Mouse (Mus musculus): ENCODE data around the gene Map3k3. TPM values are rescaled to one million over a fixed set of nuclear protein-coding genes. Genes with fewer than 3 reads are reported as not detected.

Map3k3 gene
- polyA plus RNA-seq, 1 experiment from 2014 or later = 22.3 TPM

- ATAC-seq (replicated peaks; ENCODE audit: low FRiP score, low TSS enrichment, low read depth) (no peak), DNase-seq (ENCODE audit: low spot score) (no peak)
- WGBS = 52% methylated on average over 8 of the region's 8 CpGs
- H3K4me3 ChIP-seq (ENCODE audit: low read depth, low read length) = no peak overlapping the region
- 0 out of 2 replicates have a peak overlapping the region, but pooled peaks have one; percentile 29 for H3K27ac ChIP-seq (ENCODE audit: low read depth)
- H3K36me3 ChIP-seq (ENCODE audit: control insufficient read depth, insufficient read depth, low read length) = peaks cover 31% of the 10 kb centered on the region
- H3K4me2 ChIP-seq (ENCODE audit: low read length) = peak overlapping the region; percentile 14; the same call in 1 of the 2 replicates
- no peaks in the 10 kb centered on the region for H3K27me3 ChIP-seq (replicated peaks; ENCODE audit: control insufficient read depth, insufficient read depth, low read length)
- no peaks in the 10 kb centered on the region for H3K4me1 ChIP-seq (replicated peaks; ENCODE audit: control insufficient read depth, insufficient read depth, low read length)
- H3K9ac ChIP-seq (ENCODE audit: low read length) = no peak overlapping the region
- H3K9me3 ChIP-seq (ENCODE audit: control insufficient read depth, low read length) = no peaks in the 10 kb centered on the region
Measured at GRCm38 (mm10) chr11:106134580-106135528, 50.4 kb downstream of the Map3k3 start.

GRCm38 (mm10) chr11:106151219-106151618, 66.8 kb downstream of the Map3k3 start:
- H3K4me3 ChIP-seq (ENCODE audit: low read depth, low read length) = no peak overlapping the region
- no peak overlapping the region for H3K4me2 ChIP-seq (ENCODE audit: low read length)
- H3K27ac ChIP-seq (ENCODE audit: low read depth) = no peak overlapping the region
- ATAC-seq (replicated peaks; ENCODE audit: low FRiP score, low TSS enrichment, low read depth) (no peak), DNase-seq (ENCODE audit: low spot score) (no peak)
- H3K9ac ChIP-seq (ENCODE audit: low read length) = no peak overlapping the region
- no peaks in the 10 kb centered on the region for H3K27me3 ChIP-seq (replicated peaks; ENCODE audit: control insufficient read depth, insufficient read depth, low read length)
- no peaks in the 10 kb centered on the region for H3K9me3 ChIP-seq (ENCODE audit: control insufficient read depth, low read length)
- peaks cover 91% of the 10 kb centered on the region for H3K36me3 ChIP-seq (ENCODE audit: control insufficient read depth, insufficient read depth, low read length)
- WGBS = 82% methylated on average over 3 of the region's 3 CpGs
- no peaks in the 10 kb centered on the region for H3K4me1 ChIP-seq (replicated peaks; ENCODE audit: control insufficient read depth, insufficient read depth, low read length)

GRCm38 (mm10) chr11:106152132-106152531, 67.7 kb downstream of the Map3k3 start:
- Histone ChIP-seq H3K4me2 (ENCODE audit: low read length) (no peak overlapping the region), H3K27ac (ENCODE audit: low read depth) (no peak overlapping the region), H3K36me3 (ENCODE audit: control insufficient read depth, insufficient read depth, low read length) (peaks cover 94% of the 10 kb centered on the region), H3K4me1 (replicated peaks; ENCODE audit: control insufficient read depth, insufficient read depth, low read length) (no peaks in the 10 kb centered on the region), H3K27me3 (replicated peaks; ENCODE audit: control insufficient read depth, insufficient read depth, low read length) (no peaks in the 10 kb centered on the region), H3K9me3 (ENCODE audit: control insufficient read depth, low read length) (no peaks in the 10 kb centered on the region), H3K9ac (ENCODE audit: low read length) (no peak overlapping the region), H3K4me3 (ENCODE audit: low read depth, low read length) (no peak overlapping the region)
- DNase-seq (ENCODE audit: low spot score) (no peak), ATAC-seq (replicated peaks; ENCODE audit: low FRiP score, low TSS enrichment, low read depth) (no peak)
- 85% methylated on average over 8 of the region's 8 CpGs for WGBS

GRCm38 (mm10) chr11:106154091-106154490, 69.7 kb downstream of the Map3k3 start:
- no peaks in the 10 kb centered on the region for H3K27me3 ChIP-seq (replicated peaks; ENCODE audit: control insufficient read depth, insufficient read depth, low read length)
- DNase-seq (ENCODE audit: low spot score) (no peak), ATAC-seq (replicated peaks; ENCODE audit: low FRiP score, low TSS enrichment, low read depth) (no peak)
- peaks cover 87% of the 10 kb centered on the region for H3K36me3 ChIP-seq (ENCODE audit: control insufficient read depth, insufficient read depth, low read length)
- peaks cover 10% of the 10 kb centered on the region for H3K4me1 ChIP-seq (replicated peaks; ENCODE audit: control insufficient read depth, insufficient read depth, low read length)
- no peaks in the 10 kb centered on the region for H3K9me3 ChIP-seq (ENCODE audit: control insufficient read depth, low read length)
- no peak overlapping the region for H3K27ac ChIP-seq (ENCODE audit: low read depth)
- no peak overlapping the region for H3K4me3 ChIP-seq (ENCODE audit: low read depth, low read length)
- WGBS = 77% methylated on average over 5 of the region's 5 CpGs
- H3K4me2 ChIP-seq (ENCODE audit: low read length) = no peak overlapping the region
- H3K9ac ChIP-seq (ENCODE audit: low read length) = no peak overlapping the region

- H3K36me3 ChIP-seq (ENCODE audit: control insufficient read depth, insufficient read depth, low read length) = peaks cover 80% of the 10 kb centered on the region
- ATAC-seq (replicated peaks; ENCODE audit: low FRiP score, low TSS enrichment, low read depth) (no peak), DNase-seq (ENCODE audit: low spot score) (no peak)
- 69% methylated on average over 2 of the region's 2 CpGs for WGBS
- H3K4me3 ChIP-seq (ENCODE audit: low read depth, low read length) = no peak overlapping the region
- H3K4me1 ChIP-seq (replicated peaks; ENCODE audit: control insufficient read depth, insufficient read depth, low read length) = peaks cover 10% of the 10 kb centered on the region
- H3K4me2 ChIP-seq (ENCODE audit: low read length) = no peak overlapping the region
- no peak overlapping the region for H3K27ac ChIP-seq (ENCODE audit: low read depth)
- no peak overlapping the region for H3K9ac ChIP-seq (ENCODE audit: low read length)
- H3K9me3 ChIP-seq (ENCODE audit: control insufficient read depth, low read length) = no peaks in the 10 kb centered on the region
- H3K27me3 ChIP-seq (replicated peaks; ENCODE audit: control insufficient read depth, insufficient read depth, low read length) = no peaks in the 10 kb centered on the region
Measured at GRCm38 (mm10) chr11:106154770-106155169, 70.4 kb downstream of the Map3k3 start.

GRCm38 (mm10) chr11:106155761-106156160, 71.3 kb downstream of the Map3k3 start:
- Histone ChIP-seq H3K27ac (ENCODE audit: low read depth) (no peak overlapping the region), H3K27me3 (replicated peaks; ENCODE audit: control insufficient read depth, insufficient read depth, low read length) (no peaks in the 10 kb centered on the region), H3K4me3 (ENCODE audit: low read depth, low read length) (no peak overlapping the region), H3K9me3 (ENCODE audit: control insufficient read depth, low read length) (no peaks in the 10 kb centered on the region), H3K9ac (ENCODE audit: low read length) (no peak overlapping the region), H3K36me3 (ENCODE audit: control insufficient read depth, insufficient read depth, low read length) (peaks cover 71% of the 10 kb centered on the region), H3K4me2 (ENCODE audit: low read length) (no peak overlapping the region), H3K4me1 (replicated peaks; ENCODE audit: control insufficient read depth, insufficient read depth, low read length) (peaks cover 13% of the 10 kb centered on the region)
- ATAC-seq (replicated peaks; ENCODE audit: low FRiP score, low TSS enrichment, low read depth) = no peak
- 37% methylated on average over 3 of the region's 3 CpGs for WGBS
- DNase-seq (ENCODE audit: low spot score) = no peak

- Histone ChIP-seq H3K36me3 (ENCODE audit: control insufficient read depth, insufficient read depth, low read length) (peaks cover 66% of the 10 kb centered on the region), H3K4me3 (ENCODE audit: low read depth, low read length) (no peak overlapping the region), H3K9me3 (ENCODE audit: control insufficient read depth, low read length) (no peaks in the 10 kb centered on the region), H3K4me1 (replicated peaks; ENCODE audit: control insufficient read depth, insufficient read depth, low read length) (peaks cover 18% of the 10 kb centered on the region), H3K27ac (ENCODE audit: low read depth) (no peak overlapping the region), H3K9ac (ENCODE audit: low read length) (no peak overlapping the region), H3K4me2 (ENCODE audit: low read length) (no peak overlapping the region), H3K27me3 (replicated peaks; ENCODE audit: control insufficient read depth, insufficient read depth, low read length) (no peaks in the 10 kb centered on the region)
- no peak for ATAC-seq (replicated peaks; ENCODE audit: low FRiP score, low TSS enrichment, low read depth)
- no peak for DNase-seq (ENCODE audit: low spot score)
- 65% methylated on average over 1 of the region's 1 CpGs for WGBS
Measured at GRCm38 (mm10) chr11:106156257-106156656, 71.8 kb downstream of the Map3k3 start.

GRCm38 (mm10) chr11:106157154-106157553, 72.7 kb downstream of the Map3k3 start:
- ATAC-seq (replicated peaks; ENCODE audit: low FRiP score, low TSS enrichment, low read depth) = no peak
- Histone ChIP-seq H3K9me3 (ENCODE audit: control insufficient read depth, low read length) (no peaks in the 10 kb centered on the region), H3K4me3 (ENCODE audit: low read depth, low read length) (no peak overlapping the region), H3K4me2 (ENCODE audit: low read length) (no peak overlapping the region), H3K36me3 (ENCODE audit: control insufficient read depth, insufficient read depth, low read length) (peaks cover 59% of the 10 kb centered on the region), H3K27me3 (replicated peaks; ENCODE audit: control insufficient read depth, insufficient read depth, low read length) (no peaks in the 10 kb centered on the region), H3K4me1 (replicated peaks; ENCODE audit: control insufficient read depth, insufficient read depth, low read length) (peaks cover 23% of the 10 kb centered on the region), H3K27ac (ENCODE audit: low read depth) (no peak overlapping the region), H3K9ac (ENCODE audit: low read length) (no peak overlapping the region)
- no peak for DNase-seq (ENCODE audit: low spot score)
- 84% methylated on average over 7 of the region's 7 CpGs for WGBS
